Mouse (Mus musculus) CH12.LX (cell line): ENCODE data around the gene Asic2. TPM values are rescaled to one million over a fixed set of nuclear protein-coding genes. Genes with fewer than 3 reads are reported as not detected.

Experiments used
- DNase-seq: peaks from one replicate; pipeline ENCODE4 v3.0.0-alpha.2; 2013; ENCODE audit errors: extremely low read depth
- H3K27ac ChIP-seq: 2 replicates; pipeline ENCODE4 v1.5.1; 2012; ENCODE audit warnings: low read depth, mild to moderate bottlenecking, control low read depth, moderate library complexity; ENCODE audit not compliant: insufficient read depth
- H3K27me3 ChIP-seq: replicated peaks from 2 replicates; pipeline ENCODE3; 2012; ENCODE audit warnings: inconsistent platforms
- H3K36me3 ChIP-seq, 2 experiments: replicated peaks in 1 of 2; 2 replicates each; pipeline versions ENCODE3 to v1.6.1; 2012; ENCODE audit warnings: inconsistent platforms in 1 of 2, low read length in 1 of 2, mild to moderate bottlenecking in 1 of 2, mixed read lengths in 1 of 2, moderate library complexity in 1 of 2; ENCODE audit not compliant: control insufficient read depth in 1 of 2, insufficient read depth in 1 of 2
- H3K4me1 ChIP-seq, 2 experiments: 2 replicates each; pipeline ENCODE4 v1.6.1; 2012; ENCODE audit warnings: inconsistent platforms in 1 of 2, moderate library complexity in 1 of 2; ENCODE audit not compliant: insufficient read depth in 2 of 2, control insufficient read depth in 1 of 2
- H3K4me2 ChIP-seq: 2 replicates; pipeline ENCODE4 v1.6.1; 2012; ENCODE audit warnings: low read depth, mild to moderate bottlenecking, control low read depth; ENCODE audit not compliant: poor library complexity, insufficient read depth, severe bottlenecking
- H3K4me3 ChIP-seq, 3 experiments: fragments of 150-350 bp in 1 of 3; sonication (generic) in 1 of 3; replicated peaks in 1 of 3; 2 replicates each; pipeline versions ENCODE3 to v1.5.1; 2011 to 2012; ENCODE audit warnings: low read depth in 2 of 3, low read length in 2 of 3, mild to moderate bottlenecking in 2 of 3, moderate library complexity in 2 of 3, control low read depth in 1 of 3, improper control_type of control experiment in 1 of 3, inconsistent platforms in 1 of 3, mixed read lengths in 1 of 3; ENCODE audit not compliant: poor library complexity in 1 of 3
- H3K79me2 ChIP-seq: replicated peaks from 2 replicates; pipeline ENCODE4 v1.6.1; 2012; ENCODE audit warnings: mild to moderate bottlenecking, moderate library complexity; ENCODE audit not compliant: control insufficient read depth, poor library complexity, insufficient read depth, severe bottlenecking; ENCODE audit errors: extremely low read depth
- H3K9ac ChIP-seq: 2 replicates; pipeline ENCODE4 v1.6.1; 2012; ENCODE audit warnings: low read depth, mild to moderate bottlenecking, control low read depth, moderate library complexity; ENCODE audit not compliant: insufficient read depth
- H3K9me3 ChIP-seq: replicated peaks from 2 replicates; pipeline ENCODE3; 2012; ENCODE audit warnings: low read length, inconsistent platforms, mixed read lengths
- CHD1 ChIP-seq: IDR thresholded peaks from 2 replicates; pipeline ENCODE4 v1.6.1; 2012; ENCODE audit warnings: low read depth, low read length, improper control_type of control experiment, inconsistent platforms
- CTCF ChIP-seq, 2 experiments: IDR thresholded peaks in 1 of 2; conservative IDR thresholded peaks in 1 of 2; 2 replicates each; pipeline ENCODE4 v1.5.1; 2011 to 2012; ENCODE audit warnings: low read depth in 2 of 2, low read length in 2 of 2, improper control_type of control experiment in 1 of 2, inconsistent platforms in 1 of 2, mild to moderate bottlenecking in 1 of 2, moderate library complexity in 1 of 2
- E2F4 ChIP-seq: IDR thresholded peaks from 2 replicates; pipeline ENCODE4 v1.6.1; 2011; ENCODE audit warnings: low read depth, low read length, improper control_type of control experiment; ENCODE audit not compliant: insufficient replicate concordance
- ELF1 ChIP-seq: IDR thresholded peaks from 2 replicates; pipeline ENCODE4 v1.6.1; 2014; ENCODE audit warnings: low read depth, mild to moderate bottlenecking, inconsistent platforms, low read length, improper control_type of control experiment
- EP300 ChIP-seq: IDR thresholded peaks from 2 replicates; pipeline ENCODE4 v1.6.1; 2011; ENCODE audit warnings: low read length, improper control_type of control experiment
- GABPA ChIP-seq: IDR thresholded peaks from 2 replicates; pipeline ENCODE4 v1.6.1; 2012; ENCODE audit warnings: low read depth, low read length, improper control_type of control experiment, inconsistent platforms; ENCODE audit not compliant: insufficient replicate concordance
- IRF4 ChIP-seq: IDR thresholded peaks from 2 replicates; pipeline ENCODE4 v1.6.1; 2014; ENCODE audit warnings: low read depth, mild to moderate bottlenecking, inconsistent platforms, low read length, improper control_type of control experiment
- JUN ChIP-seq: IDR thresholded peaks from 2 replicates; pipeline ENCODE4 v1.6.1; 2011; ENCODE audit warnings: low read depth, mild to moderate bottlenecking, low read length, improper control_type of control experiment, moderate library complexity; ENCODE audit not compliant: insufficient read depth
- JUND ChIP-seq: conservative IDR thresholded peaks from 2 replicates; pipeline ENCODE4 v1.6.1; 2011; ENCODE audit warnings: low read depth, low read length, improper control_type of control experiment
- MAX ChIP-seq: IDR thresholded peaks from 2 replicates; pipeline ENCODE4 v1.6.1; 2011; ENCODE audit warnings: low read length, improper control_type of control experiment
- MEF2A ChIP-seq: IDR thresholded peaks from 2 replicates; pipeline ENCODE4 v1.6.1; 2014; ENCODE audit warnings: low read depth, mild to moderate bottlenecking, inconsistent platforms, low read length, improper control_type of control experiment, borderline replicate concordance
- MXI1 ChIP-seq: IDR thresholded peaks from 2 replicates; pipeline ENCODE4 v1.6.1; 2011; ENCODE audit warnings: mild to moderate bottlenecking, low read depth, low read length, improper control_type of control experiment
- PAX5 ChIP-seq: IDR thresholded peaks from 2 replicates; pipeline ENCODE4 v1.6.1; 2012; ENCODE audit warnings: low read length, inconsistent platforms, mixed read lengths
- POLR2AphosphoS2 ChIP-seq: IDR thresholded peaks from 2 replicates; pipeline ENCODE4 v1.6.1; 2011; ENCODE audit warnings: low read depth, low read length, improper control_type of control experiment
- RAD21 ChIP-seq: IDR thresholded peaks from 2 replicates; pipeline ENCODE4 v1.6.1; 2011; ENCODE audit warnings: low read depth, mild to moderate bottlenecking, low read length, improper control_type of control experiment, moderate library complexity
- RCOR1 ChIP-seq: conservative IDR thresholded peaks from 2 replicates; pipeline ENCODE4 v1.6.1; 2012; ENCODE audit warnings: low read depth, mild to moderate bottlenecking, inconsistent platforms, low read length, improper control_type of control experiment
- TCF12 ChIP-seq: IDR thresholded peaks from 2 replicates; pipeline ENCODE4 v1.6.1; 2014; ENCODE audit warnings: low read depth, mild to moderate bottlenecking, inconsistent platforms, low read length, improper control_type of control experiment
- UBTF ChIP-seq: IDR thresholded peaks from 2 replicates; pipeline ENCODE4 v1.6.1; 2012; ENCODE audit warnings: low read depth, mild to moderate bottlenecking, inconsistent platforms, low read length, improper control_type of control experiment, moderate library complexity
- USF2 ChIP-seq: conservative IDR thresholded peaks from 2 replicates; pipeline ENCODE4 v1.6.1; 2011; ENCODE audit warnings: low read depth, low read length, improper control_type of control experiment
- ZC3H11A ChIP-seq: IDR thresholded peaks from 2 replicates; pipeline ENCODE4 v1.6.1; 2012; ENCODE audit warnings: low read depth, mild to moderate bottlenecking, inconsistent platforms, low read length, improper control_type of control experiment
- ZKSCAN1 ChIP-seq: IDR thresholded peaks from 2 replicates; pipeline ENCODE4 v1.6.1; 2012; ENCODE audit warnings: low read depth, inconsistent platforms, low read length, improper control_type of control experiment, borderline replicate concordance
- ZMIZ1 ChIP-seq: IDR thresholded peaks from 2 replicates; pipeline ENCODE4 v1.6.1; 2012; ENCODE audit warnings: low read depth, mild to moderate bottlenecking, inconsistent platforms, low read length, improper control_type of control experiment
- ZNF384 ChIP-seq: IDR thresholded peaks from 2 replicates; pipeline ENCODE4 v1.6.1; 2012; ENCODE audit warnings: low read depth, low read length, improper control_type of control experiment, inconsistent platforms
- dilution Hi-C: fragments of 300-500 bp; cut with MboI; formaldehyde crosslinking; loops from 2 replicates; pipeline ENCODE4 v1.14.3; 2020; ENCODE audit warnings: low sequenced_read_pairs; ENCODE audit not compliant: extremely low pct_unique_long_range_greater_than_20kb, extremely low pct_ligation_motif_present
- in situ Hi-C: fragments of 300-500 bp; cut with MboI; formaldehyde crosslinking; loops from 3 replicates; pipeline ENCODE4 v1.14.3; 2019; ENCODE audit warnings: low sequenced_read_pairs, low pct_ligation_motif_present, low pct_unique_long_range_greater_than_20kb, mixed read lengths
- polyA plus RNA-seq: library from polyadenylated mRNA; unstranded; fragments of >175 nt; gene quantifications from 2 replicates; pipeline ENCODE4 v1.2.1, GENCODE M21; 2012; ENCODE audit warnings: low read depth; ENCODE audit not compliant: insufficient read length
- total RNA-seq, 2 experiments: library from RNA; depleted of rRNA; stranded (reverse); fragments of 300-350 nt in 1 of 2; fragments of >200 nt in 1 of 2; gene quantifications; 2 replicates each; pipeline ENCODE4 v1.2.3; 2012 to 2014

Gene Asic2
- total and polyA plus RNA-seq, 3 experiments: not detected

DNA sequence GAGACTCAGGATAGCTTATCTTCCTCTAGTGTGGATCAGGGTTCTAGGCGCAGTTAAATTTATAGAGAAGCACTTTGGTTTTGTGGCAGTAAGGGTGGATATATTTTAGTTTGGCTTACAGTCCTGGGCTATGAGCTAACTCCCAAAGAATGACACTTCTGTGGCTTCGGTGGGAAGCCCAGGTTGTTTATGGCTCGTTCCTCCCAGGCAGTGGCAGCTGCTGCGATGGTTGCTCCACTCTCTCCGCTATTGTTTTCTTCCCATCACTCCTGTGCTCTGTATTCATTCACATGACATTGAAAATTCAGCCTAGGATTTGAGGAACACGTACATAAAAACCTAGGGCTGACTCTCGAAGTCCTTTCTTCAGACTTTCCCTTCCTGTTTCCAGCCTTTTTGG, 1065.6 kb downstream of the Asic2 start:
- TF ChIP-seq ZKSCAN1 (no peak), CTCF (conservative IDR thresholded peaks at IDR 0.05 in 1 of 2, IDR thresholded peaks at IDR 0.05 in 1 of 2; ENCODE audit: low read depth in 2 of 2, low read length in 2 of 2) (no peak), GABPA (no peak), IRF4 (no peak), CHD1 (no peak), ZMIZ1 (no peak), MAX (no peak), MEF2A (no peak), E2F4 (no peak), EP300 (no peak), JUND (no peak)
- no peak for DNase-seq
- H3K9ac ChIP-seq: no peak overlapping the region
- no peaks in the 10 kb centered on the region for H3K36me3 ChIP-seq
- in situ Hi-C loops (loop anchor here (25.0 kb wide), 1 partner anchor 610 kb away; no protein-coding TSS in a partner anchor), dilution Hi-C loops (no loop called here)
- H3K27me3 ChIP-seq: peaks cover 91% of the 10 kb centered on the region
- H3K79me2 ChIP-seq: no peaks in the 10 kb centered on the region
- no peak overlapping the region for H3K27ac ChIP-seq
- H3K9me3 ChIP-seq: peaks cover 4% of the 10 kb centered on the region
- no peaks in the 10 kb centered on the region for H3K4me1 ChIP-seq
- no peak overlapping the region for H3K4me2 ChIP-seq
- H3K4me3 ChIP-seq: no peak overlapping the region

DNA sequence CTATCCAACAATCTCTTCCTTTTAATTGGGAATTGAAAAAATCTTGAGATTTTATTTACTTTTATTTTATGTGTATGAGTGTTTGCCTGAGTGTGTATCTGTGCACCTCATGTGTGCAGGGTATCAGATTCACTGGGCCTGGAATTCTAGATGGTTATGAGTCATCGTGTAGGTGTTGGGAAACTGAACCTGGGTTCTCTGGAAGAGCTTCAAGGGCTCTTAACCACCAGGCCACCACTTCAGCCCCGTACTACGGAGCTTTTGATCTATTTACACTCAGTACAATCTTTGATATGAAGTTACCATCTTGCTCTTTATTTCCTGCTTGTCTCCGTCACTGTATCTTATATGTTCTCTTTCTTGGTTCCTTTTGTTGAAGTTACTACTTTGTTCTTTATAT, 1067.7 kb downstream of the Asic2 start:
- no peak for DNase-seq
- TF ChIP-seq MEF2A: no peak
- no peak for TF ChIP-seq JUND
- no peak for TF ChIP-seq JUN
- TF ChIP-seq RAD21: no peak
- no peak for TF ChIP-seq GABPA
- no peak for TF ChIP-seq TCF12
- no peak for TF ChIP-seq PAX5
- TF ChIP-seq POLR2AphosphoS2: no peak
- no peak for TF ChIP-seq CTCF (conservative IDR thresholded peaks at IDR 0.05 in 1 of 2, IDR thresholded peaks at IDR 0.05 in 1 of 2; ENCODE audit: low read depth in 2 of 2, low read length in 2 of 2)
- no peak for TF ChIP-seq USF2
- no peak for TF ChIP-seq ZNF384
- TF ChIP-seq ZKSCAN1: no peak
- no peak for TF ChIP-seq ZC3H11A
- no peak for TF ChIP-seq RCOR1
- no peak for TF ChIP-seq MAX
- TF ChIP-seq UBTF: no peak
- TF ChIP-seq ELF1: no peak
- TF ChIP-seq E2F4: no peak
- no peak for TF ChIP-seq MXI1
- dilution Hi-C loops: no loop called here

More for the DNA sequence above, 1067.7 kb downstream of the Asic2 start:
- in situ Hi-C loops: loop anchor here (25.0 kb wide), 1 partner anchor 612 kb away; no protein-coding TSS in a partner anchor
- peaks cover 4% of the 10 kb centered on the region for H3K9me3 ChIP-seq
- no peaks in the 10 kb centered on the region for H3K36me3 ChIP-seq
- H3K9ac ChIP-seq: no peak overlapping the region
- no peaks in the 10 kb centered on the region for H3K4me1 ChIP-seq
- H3K4me2 ChIP-seq: no peak overlapping the region
- no peaks in the 10 kb centered on the region for H3K79me2 ChIP-seq
- H3K27ac ChIP-seq: no peak overlapping the region
- peaks cover 94% of the 10 kb centered on the region for H3K27me3 ChIP-seq
- H3K4me3 ChIP-seq: no peak overlapping the region
